Comparison of ENCODE assay signal across 9 mouse cellular contexts in genomic region chr11:81094581-81094980, GRCm38 (mm10).
DNase-seq lines count a peak whose midpoint lies in the region; ATAC-seq and TF ChIP-seq lines count a peak whose summit lies in the region.
"Had no signal": no experiment of that assay in that cellular context is flagged by ENCODE, and none has a peak within 500 bp of the region (broad histone marks: within the 10 kb centered on the region; RNA-seq: fewer than 3 reads in every experiment).

No protein-coding gene starts in this region.

- no peak overlapping the region for H3K27ac ChIP-seq in kidney, embryonic 14.5 days (ENCODE audit: low read depth, low read length)
- H3K27ac ChIP-seq in limb, embryonic 14.5 days (replicated peaks; ENCODE audit: low read depth, low read length) = no peak overlapping the region
- no peak overlapping the region for H3K27ac ChIP-seq in liver, embryonic 12.5 days
- H3K27ac ChIP-seq: heart, adult 2 months had no signal

- H3K36me3 ChIP-seq in kidney, embryonic 14.5 days (ENCODE audit: control insufficient read depth, insufficient read depth, low read length) = no peaks in the 10 kb centered on the region
- no peaks in the 10 kb centered on the region for H3K36me3 ChIP-seq in limb, embryonic 14.5 days (ENCODE audit: control insufficient read depth, insufficient read depth, low read length)
- no peaks in the 10 kb centered on the region for H3K36me3 ChIP-seq in liver, embryonic 12.5 days

- H3K4me3 ChIP-seq in kidney, embryonic 14.5 days (ENCODE audit: low read length) = no peak overlapping the region
- no peak overlapping the region for H3K4me3 ChIP-seq in limb, embryonic 14.5 days (replicated peaks; ENCODE audit: low read length)
- no peak overlapping the region for H3K4me3 ChIP-seq in liver, embryonic 12.5 days
- H3K4me3 ChIP-seq: heart, adult 2 months had no signal

- peaks cover 15% of the 10 kb centered on the region for H3K4me1 ChIP-seq in kidney, embryonic 14.5 days (ENCODE audit: control insufficient read depth, insufficient read depth, low read length)
- 0 out of 2 replicates have a peak, but pooled peaks cover 4% of the 10 kb centered on the region for H3K4me1 ChIP-seq in limb, embryonic 14.5 days (ENCODE audit: control insufficient read depth, insufficient read depth, low read length)
- H3K4me1 ChIP-seq in liver, embryonic 12.5 days = no peaks in the 10 kb centered on the region

- H3K9ac ChIP-seq in kidney, embryonic 14.5 days (ENCODE audit: low read depth, low read length) = no peak overlapping the region
- H3K9ac ChIP-seq in limb, embryonic 14.5 days (ENCODE audit: low read depth, low read length, severe bottlenecking) = no peak overlapping the region
- no peak overlapping the region for H3K9ac ChIP-seq in liver, embryonic 12.5 days

- no peaks in the 10 kb centered on the region for H3K9me3 ChIP-seq in kidney, embryonic 14.5 days (ENCODE audit: control insufficient read depth, low read length)
- no peaks in the 10 kb centered on the region for H3K9me3 ChIP-seq in limb, embryonic 14.5 days (ENCODE audit: control insufficient read depth, low read length)
- H3K9me3 ChIP-seq in liver, embryonic 12.5 days (replicated peaks) = no peaks in the 10 kb centered on the region

- H3K27me3 ChIP-seq in kidney, embryonic 14.5 days (ENCODE audit: control insufficient read depth, insufficient read depth, low read length) = no peaks in the 10 kb centered on the region
- H3K27me3 ChIP-seq in limb, embryonic 14.5 days (ENCODE audit: control insufficient read depth, insufficient read depth, low read length) = no peaks in the 10 kb centered on the region
- no peaks in the 10 kb centered on the region for H3K27me3 ChIP-seq in liver, embryonic 12.5 days (replicated peaks)

- ATAC-seq in kidney, embryonic 14.5 days (ENCODE audit: low FRiP score, low TSS enrichment) = no peak
- no peak for ATAC-seq in limb, embryonic 14.5 days (ENCODE audit: low FRiP score, low read depth)
- no peak for ATAC-seq in inflammation-experienced regulatory T-cells, adult 6 months
- no peak for ATAC-seq in liver, embryonic 12.5 days

- no peak for TF ChIP-seq POLR2A in limb, embryonic 14.5 days (IDR thresholded peaks at IDR 0.05; ENCODE audit: borderline replicate concordance, extremely low read depth, insufficient read depth, insufficient read length)

- peak; percentile 6 for DNase-seq in kidney, adult 18-20 months
- DNase-seq in adrenal gland, postnatal 14 days = peak; percentile 68
- DNase-seq in cerebellum, postnatal 36 days = peak; percentile 70 to 72
- DNase-seq in limb, embryonic 14.5 days (ENCODE audit: low spot score) = peak; percentile 54
- no peak for DNase-seq in gastrocnemius, postnatal 4 days (ENCODE audit: low spot score in 2 of 2)
- DNase-seq: heart, adult 2 months had no signal

- no peak overlapping the region for H3K4me2 ChIP-seq in kidney, embryonic 14.5 days (replicated peaks; ENCODE audit: low read depth, low read length)
- H3K4me2 ChIP-seq in limb, embryonic 14.5 days (replicated peaks; ENCODE audit: low read depth, low read length, severe bottlenecking) = no peak overlapping the region
- no peak overlapping the region for H3K4me2 ChIP-seq in liver, embryonic 12.5 days

- 24% methylated on average over 8 of the region's 8 CpGs for WGBS in kidney, embryonic 14.5 days
- 10% methylated on average over 8 of the region's 8 CpGs for WGBS in limb, embryonic 14.5 days
- WGBS in liver, embryonic 12.5 days (ENCODE audit: insufficient replicate concordance) = 67% methylated on average over 8 of the region's 8 CpGs

Comparison
In these comparisons a context has a peak if more than half of its experiments do, and no peak if none do; other contexts are left out.
1. DNase-seq: peak in kidney, adult 18-20 months (single experiment), adrenal gland, postnatal 14 days (single experiment), cerebellum, postnatal 36 days (2 of 2) and limb, embryonic 14.5 days (single experiment); none in gastrocnemius, postnatal 4 days (0 of 2).